Mouse (Mus musculus) urinary bladder, adult 18-20 months (tissue): ENCODE measurements around the gene 1810055G02Rik.

Experiments used
- DNase-seq, 2 experiments: peaks; one replicate each; pipeline ENCODE4 v3.0.0; 2022; ENCODE audit warnings: low spot score in 2 of 2, mixed read lengths in 2 of 2

1810055G02Rik gene

DNA sequence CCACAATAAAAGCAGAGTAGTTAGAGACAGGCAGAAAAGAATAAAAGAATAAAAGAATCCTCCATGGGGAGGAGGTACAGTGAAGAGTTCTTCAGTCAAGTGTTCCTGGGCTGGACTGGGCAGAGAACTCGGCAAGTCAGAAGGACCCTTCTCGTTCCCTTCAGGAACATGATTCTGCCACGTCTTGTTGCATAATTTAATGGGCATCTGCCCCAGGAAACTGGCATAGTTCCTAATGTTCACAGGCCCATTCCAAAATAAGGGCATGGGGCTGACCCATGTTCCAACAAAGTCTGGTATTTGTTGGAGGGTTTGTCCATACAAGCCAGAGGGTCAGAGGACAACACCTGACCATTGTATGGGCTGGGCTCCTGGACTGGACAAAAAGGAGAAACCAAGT is 13.1 kb upstream of the 1810055G02Rik start:
- DNase-seq = no peak

GRCm38 (mm10) chr19:3695471-3695870 is 12.6 kb upstream of the 1810055G02Rik start:
- no peak for DNase-seq

GRCm38 (mm10) chr19:3695976-3696375 is 12.1 kb upstream of the 1810055G02Rik start:
- DNase-seq = no peak

- DNase-seq = no peak
These were observed 10.1 kb upstream of the 1810055G02Rik start for GRCm38 (mm10) chr19:3698035-3698434.

DNA sequence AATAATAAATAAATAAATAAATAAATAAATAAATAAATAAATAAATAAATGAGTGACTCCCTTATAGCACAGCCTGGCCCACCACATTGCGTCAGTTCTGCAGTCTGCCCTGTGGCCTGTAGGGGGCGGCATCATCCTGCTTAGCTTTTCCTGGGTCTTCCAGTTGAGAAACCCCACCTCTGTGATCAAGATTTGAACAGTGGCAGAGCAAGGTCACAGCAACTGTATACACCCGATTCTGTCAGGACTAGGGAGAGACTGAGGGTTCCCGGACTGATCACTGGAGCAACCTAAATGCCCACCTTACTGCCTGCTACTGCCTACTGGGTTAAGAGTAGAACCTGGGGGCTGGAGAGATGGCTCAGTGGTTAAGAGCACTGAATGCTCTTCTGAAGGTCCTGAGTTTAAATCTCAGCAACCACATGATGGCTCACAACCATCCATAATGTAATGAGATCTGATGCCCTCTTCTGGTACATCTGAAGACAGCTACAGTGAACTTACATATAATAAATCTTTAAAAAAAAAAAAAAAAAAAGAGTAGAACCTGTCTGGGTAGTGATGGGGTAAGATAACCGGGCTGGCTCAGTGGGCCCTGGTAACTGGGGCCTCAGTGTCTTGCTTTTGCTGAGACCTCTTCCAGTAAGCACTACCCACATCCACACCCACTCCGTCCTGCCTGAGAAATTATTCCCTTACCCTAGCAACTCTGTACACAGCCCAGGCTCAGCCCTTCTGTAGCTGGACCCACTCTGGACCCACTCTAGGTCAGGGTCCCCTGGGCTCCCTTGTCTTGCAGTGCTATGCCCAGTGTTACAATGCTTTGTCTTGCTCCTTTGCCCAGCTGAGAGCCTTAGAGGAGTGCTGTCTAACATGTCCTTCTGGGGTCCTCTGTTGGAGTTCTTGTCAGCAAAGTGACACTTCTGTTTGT is 8.3 kb upstream of the 1810055G02Rik start:
- peak; percentile 59 to 61 for DNase-seq

- DNase-seq = no peak
These were observed 5.6 kb upstream of the 1810055G02Rik start for GRCm38 (mm10) chr19:3702460-3702859.

DNA sequence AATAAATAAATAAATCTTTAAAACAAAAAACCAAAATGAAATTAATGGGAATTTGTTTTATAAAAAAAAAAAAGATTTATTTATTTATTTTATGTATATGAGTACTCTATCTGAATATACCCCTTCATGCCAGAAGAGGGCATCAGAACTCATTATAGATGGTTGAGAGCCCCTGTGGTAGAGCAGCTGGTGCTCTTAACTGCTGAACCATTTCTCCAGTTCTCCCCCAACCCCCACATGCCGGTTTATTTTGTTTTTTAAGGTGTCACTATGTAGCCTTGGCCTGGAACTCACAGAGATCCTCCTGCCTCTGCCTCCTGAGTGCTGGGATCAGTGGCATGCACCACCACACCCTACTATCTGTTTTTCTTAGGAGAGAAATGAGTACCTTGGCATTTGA is 1.8 kb upstream of the 1810055G02Rik start:
- DNase-seq = no peak

GRCm38 (mm10) chr19:3707553-3707952 is 540 bp upstream of the 1810055G02Rik start:
- DNase-seq = no peak

- no peak for DNase-seq
These were observed 1.1 kb downstream of the 1810055G02Rik start for GRCm38 (mm10) chr19:3709013-3709787.

DNA sequence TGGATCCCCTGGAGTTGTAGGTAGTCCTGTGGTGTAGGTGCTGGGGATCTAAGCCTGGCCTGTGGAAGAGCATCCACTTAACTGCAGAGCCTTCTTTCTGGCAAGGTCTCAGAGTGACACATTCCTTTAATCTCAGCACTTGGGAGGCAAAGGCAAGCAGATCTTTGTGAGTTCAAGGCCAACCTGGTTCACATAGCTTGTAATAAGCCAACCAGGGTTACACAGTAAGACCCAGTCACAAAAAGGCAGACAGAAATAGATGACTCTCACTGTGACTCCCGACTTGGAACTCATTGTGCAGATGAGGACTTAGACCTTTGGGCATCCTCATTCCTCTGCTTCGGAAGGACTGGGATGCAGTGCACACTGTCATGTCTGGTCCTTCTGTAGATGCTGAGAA is 2.3 kb downstream of the 1810055G02Rik start:
- no peak for DNase-seq

- no peak for DNase-seq
These were observed 6.3 kb downstream of the 1810055G02Rik start for GRCm38 (mm10) chr19:3714381-3714780.

GRCm38 (mm10) chr19:3718481-3719361 is 10.6 kb downstream of the 1810055G02Rik start:
- peak in 1 of 2 experiments; percentile 34 for DNase-seq

DNA sequence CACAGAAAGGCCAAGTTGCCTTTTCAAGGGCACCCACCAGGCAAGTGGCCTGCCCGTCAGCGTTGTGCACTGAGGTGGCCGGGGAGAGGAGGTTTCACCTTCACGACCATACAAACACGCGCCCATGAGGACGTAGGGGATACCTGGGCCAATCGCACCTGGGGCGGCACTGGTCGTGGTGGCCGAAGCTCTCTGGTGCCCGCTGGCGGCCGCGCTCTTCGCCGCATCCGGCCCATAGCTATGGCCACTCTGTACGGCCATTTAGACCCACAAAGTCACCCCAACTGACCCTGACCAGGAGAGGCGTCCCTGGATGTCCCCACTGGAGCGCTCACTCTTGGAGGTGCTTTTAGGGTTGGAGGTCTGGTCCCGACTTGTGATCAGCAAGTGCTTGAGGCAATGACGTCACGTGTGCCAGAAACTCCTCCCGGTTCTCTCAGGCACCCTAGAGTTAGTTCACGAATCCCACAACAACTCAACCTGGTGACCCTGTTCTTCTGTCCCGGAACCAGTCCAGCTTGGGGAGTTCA is 11.3 kb downstream of the 1810055G02Rik start:
- DNase-seq = peak; percentile 45 to 77

DNA sequence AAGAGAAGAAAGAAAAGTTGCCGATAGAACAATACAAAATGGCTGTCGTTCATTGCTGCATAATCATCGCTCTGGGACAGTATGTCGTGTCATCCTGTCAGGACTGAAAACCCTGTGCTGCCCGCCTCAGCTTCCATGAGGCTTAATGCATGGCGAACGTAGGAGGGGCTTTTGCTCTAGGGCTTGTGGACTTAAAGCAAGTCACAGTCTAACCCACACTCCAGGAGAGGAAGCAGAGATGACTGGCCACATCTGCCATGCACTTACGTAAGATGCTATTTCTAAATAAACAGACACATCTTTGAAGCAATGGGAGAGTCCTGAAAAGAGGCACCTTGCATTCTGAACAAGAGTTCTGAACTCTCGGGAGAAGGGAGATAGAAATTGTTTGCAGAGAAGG is 15.1 kb downstream of the 1810055G02Rik start:
- no peak for DNase-seq

GRCm38 (mm10) chr19:3723904-3724303 is 15.8 kb downstream of the 1810055G02Rik start:
- DNase-seq = no peak

DNA sequence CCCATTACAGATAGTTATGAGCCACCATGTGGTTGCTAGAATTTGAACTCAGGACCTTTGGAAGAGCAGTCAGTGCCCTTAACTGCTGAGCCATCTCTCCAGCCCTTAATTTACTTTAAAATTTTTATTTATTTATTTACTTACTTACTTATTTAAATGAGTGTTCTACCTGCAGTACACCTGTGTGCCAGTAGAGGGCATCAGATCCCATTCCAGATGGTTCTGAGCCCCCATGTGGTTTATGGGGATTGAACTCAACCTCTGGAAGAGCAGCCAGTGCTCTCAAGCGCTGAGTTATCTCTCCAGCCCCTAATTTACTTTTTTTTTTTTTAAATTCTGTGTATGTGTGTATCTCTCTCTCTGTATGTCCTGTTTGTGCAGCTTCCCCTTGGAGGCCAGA is 16.7 kb downstream of the 1810055G02Rik start:
- peak in 1 of 2 experiments; percentile 31 for DNase-seq

DNA sequence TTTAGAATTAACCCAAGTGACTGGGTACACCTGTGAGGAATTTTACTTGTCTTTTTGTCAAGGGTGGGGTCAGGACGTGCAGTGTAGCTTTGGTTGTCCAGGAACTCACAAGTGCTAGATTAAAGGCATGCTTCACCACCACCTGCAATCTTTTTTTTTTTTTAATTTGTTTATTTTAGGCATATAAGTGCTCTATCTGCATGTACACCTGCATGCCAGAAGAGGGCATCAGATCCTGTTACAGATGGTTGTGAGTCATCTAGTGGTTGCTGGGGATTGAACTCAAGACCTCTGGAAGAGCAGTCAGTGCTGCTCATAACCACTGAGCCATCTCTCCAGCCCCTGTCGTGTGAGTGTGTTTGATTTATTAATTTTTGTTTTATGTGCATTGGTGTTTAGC is 20.8 kb downstream of the 1810055G02Rik start:
- DNase-seq = no peak

DNA sequence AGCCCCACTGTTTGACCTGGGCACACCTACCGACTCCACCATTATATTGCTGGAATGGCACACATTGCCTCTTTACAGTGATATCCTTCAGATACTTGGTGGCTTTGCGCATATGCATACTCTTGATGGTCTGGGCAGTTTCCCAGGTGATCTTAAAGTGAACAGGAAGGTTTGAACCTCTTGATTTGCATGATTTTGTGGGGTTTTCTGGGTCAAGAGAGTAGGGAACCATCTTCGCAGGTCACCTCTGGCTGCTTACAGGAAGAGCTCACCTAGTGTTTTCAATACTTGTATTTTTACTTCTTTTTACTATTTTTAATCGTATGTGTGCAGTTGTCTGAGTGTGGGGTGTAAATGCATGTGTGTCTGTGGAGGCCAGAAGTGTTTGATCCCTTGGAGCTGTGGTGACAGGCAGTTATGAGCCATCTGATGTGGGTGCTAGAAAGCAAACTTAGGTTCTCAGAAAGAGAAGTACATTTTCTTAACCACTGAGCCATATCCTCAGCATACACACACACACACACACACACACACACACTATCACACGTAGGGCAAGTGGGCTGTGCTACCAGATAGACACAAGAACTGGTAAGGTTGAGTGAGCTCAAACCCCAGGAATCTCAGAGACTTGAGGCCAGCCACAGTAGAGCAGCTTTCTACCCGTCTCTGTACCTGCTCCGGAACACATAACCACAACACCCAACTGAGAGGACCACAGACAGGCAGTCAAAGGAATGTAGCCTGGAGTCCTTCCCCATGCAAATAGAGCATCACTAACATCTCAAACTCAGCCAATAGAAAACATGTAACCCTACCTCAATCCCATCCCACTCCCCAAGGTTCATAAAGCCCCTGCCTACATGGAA is 22.9 kb downstream of the 1810055G02Rik start:
- DNase-seq = no peak

- DNase-seq = no peak
These were observed 27.9 kb downstream of the 1810055G02Rik start for GRCm38 (mm10) chr19:3736001-3736400.

DNA sequence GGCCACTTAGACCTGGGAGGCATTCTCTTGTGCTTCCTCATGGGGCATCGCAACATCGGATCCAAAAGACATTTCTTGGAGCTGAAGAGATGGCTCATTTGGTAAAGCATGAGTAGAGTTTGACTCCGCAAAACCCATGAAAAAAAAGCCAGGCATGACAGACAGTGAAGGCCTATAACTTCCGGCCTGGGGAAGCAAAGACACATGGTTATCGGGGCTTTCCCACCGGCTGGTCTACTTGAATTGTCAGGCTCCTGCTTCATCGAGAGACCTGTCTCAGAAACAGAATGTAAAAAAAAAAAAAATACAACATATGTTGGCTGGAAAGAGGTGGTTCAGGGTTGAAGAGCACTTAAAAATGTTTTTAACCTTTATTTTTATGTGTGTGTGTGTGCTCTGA is 31.6 kb downstream of the 1810055G02Rik start:
- DNase-seq = no peak
